Mouse (Mus musculus) midbrain, embryonic 10.5 days (tissue): Measurements from ENCODE around the gene Hist1h2bg. TPM values are rescaled to one million over a fixed set of nuclear protein-coding genes. Genes with fewer than 3 reads are reported as not detected.
A peak's percentile ranks its signal among the peaks of the same experiment; 100 is the strongest.
"Not testable (repeated sequence)": the region's sequence is repeated elsewhere in the genome, so short reads cannot be mapped to it uniquely, and the experiment has no call there.

Source experiments
- DNase-seq: peaks from one replicate; pipeline ENCODE4 v3.0.0-alpha.2; 2017; ENCODE audit warnings: low spot score
- H3K27ac ChIP-seq: fragments of 300-500 bp; sonication (generic); replicated peaks from 2 replicates; pipeline ENCODE4 v1.5.1; 2016; ENCODE audit warnings: mild to moderate bottlenecking
- H3K27me3 ChIP-seq: fragments of 300-500 bp; sonication (generic); 2 replicates; pipeline ENCODE4 v1.6.1; 2016; ENCODE audit warnings: low read depth, mild to moderate bottlenecking; ENCODE audit not compliant: poor library complexity, severe bottlenecking
- H3K36me3 ChIP-seq: fragments of 300-500 bp; sonication (generic); 2 replicates; pipeline ENCODE4 v1.6.1; 2016; ENCODE audit warnings: mild to moderate bottlenecking, moderate library complexity
- H3K4me1 ChIP-seq: fragments of 300-500 bp; sonication (generic); 2 replicates; pipeline ENCODE4 v1.6.1; 2016
- H3K4me3 ChIP-seq: fragments of 300-500 bp; sonication (generic); 2 replicates; pipeline ENCODE4 v1.5.1; 2016; ENCODE audit warnings: mild to moderate bottlenecking, moderate library complexity
- H3K9me3 ChIP-seq: fragments of 300-500 bp; sonication (generic); replicated peaks from 2 replicates; pipeline ENCODE4 v1.6.1; 2016; ENCODE audit warnings: mild to moderate bottlenecking
- WGBS: fragments of 180-500 bp; shearing (Covaris S2); methylation state at CpG from one replicate; pipeline ENCODE4 v1.1.7; 2016; 5-methylcytosine and 5-hydroxymethylcytosine counted together
- polyA plus RNA-seq: library from polyadenylated mRNA; unstranded; fragments of >200 nt; fragmentation: Nextera tagmentation; extraction: Ambion mirVana; gene quantifications from 2 replicates; pipeline ENCODE4 v1.2.1, GENCODE M21; 2016

The Hist1h2bg gene
- polyA plus RNA-seq, 1 experiment from 2014 or later, result 6.4 TPM

DNA sequence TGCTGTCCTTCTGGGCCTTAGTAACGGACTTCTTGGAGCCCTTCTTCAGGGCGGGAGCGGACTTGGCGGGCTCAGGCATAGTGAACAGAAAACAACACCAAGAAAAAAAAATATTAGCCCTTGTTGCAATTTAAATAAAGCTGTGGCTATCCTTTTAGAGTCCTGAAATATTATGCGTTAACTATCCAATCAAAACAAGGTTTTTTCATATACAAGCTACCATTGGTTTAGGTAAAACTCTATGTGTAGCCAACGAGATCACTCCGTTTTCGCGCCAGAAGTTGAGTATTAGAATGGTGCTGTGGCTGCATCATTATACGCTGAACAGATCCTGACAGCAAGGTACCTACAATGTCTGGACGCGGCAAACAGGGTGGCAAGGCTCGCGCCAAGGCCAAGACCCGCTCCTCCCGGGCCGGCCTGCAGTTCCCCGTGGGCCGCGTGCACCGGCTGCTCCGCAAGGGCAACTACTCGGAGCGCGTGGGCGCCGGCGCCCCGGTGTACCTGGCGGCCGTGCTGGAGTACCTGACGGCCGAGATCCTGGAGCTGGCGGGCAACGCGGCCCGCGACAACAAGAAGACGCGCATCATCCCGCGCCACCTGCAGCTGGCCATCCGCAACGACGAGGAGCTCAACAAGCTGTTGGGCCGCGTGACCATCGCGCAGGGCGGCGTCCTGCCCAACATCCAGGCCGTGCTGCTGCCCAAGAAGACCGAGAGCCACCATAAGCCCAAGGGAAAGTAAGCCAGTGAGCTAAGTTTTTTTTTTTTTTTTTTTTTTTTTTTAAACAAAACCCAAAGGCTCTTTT, 37.4 kb upstream of the Hist1h2bg start, which contains the start of gene Hist1h2af:
Gene Hist1h2af (plus strand): TSS at position 347 of the 808 bp plus-strand sequence.
- not testable (repeated sequence) for H3K27me3 ChIP-seq, H3K9me3 ChIP-seq, H3K36me3 ChIP-seq
- Histone ChIP-seq H3K4me1 (peaks cover 54% of the 10 kb centered on the region), H3K27ac (peak within 1 kb of the TSS; percentile 97), H3K4me3 (peak within 1 kb of the TSS; percentile 65)
- DNase-seq, result peak; percentile 84
- under 1% methylated on average over 31 of the region's 53 CpGs for WGBS

DNA sequence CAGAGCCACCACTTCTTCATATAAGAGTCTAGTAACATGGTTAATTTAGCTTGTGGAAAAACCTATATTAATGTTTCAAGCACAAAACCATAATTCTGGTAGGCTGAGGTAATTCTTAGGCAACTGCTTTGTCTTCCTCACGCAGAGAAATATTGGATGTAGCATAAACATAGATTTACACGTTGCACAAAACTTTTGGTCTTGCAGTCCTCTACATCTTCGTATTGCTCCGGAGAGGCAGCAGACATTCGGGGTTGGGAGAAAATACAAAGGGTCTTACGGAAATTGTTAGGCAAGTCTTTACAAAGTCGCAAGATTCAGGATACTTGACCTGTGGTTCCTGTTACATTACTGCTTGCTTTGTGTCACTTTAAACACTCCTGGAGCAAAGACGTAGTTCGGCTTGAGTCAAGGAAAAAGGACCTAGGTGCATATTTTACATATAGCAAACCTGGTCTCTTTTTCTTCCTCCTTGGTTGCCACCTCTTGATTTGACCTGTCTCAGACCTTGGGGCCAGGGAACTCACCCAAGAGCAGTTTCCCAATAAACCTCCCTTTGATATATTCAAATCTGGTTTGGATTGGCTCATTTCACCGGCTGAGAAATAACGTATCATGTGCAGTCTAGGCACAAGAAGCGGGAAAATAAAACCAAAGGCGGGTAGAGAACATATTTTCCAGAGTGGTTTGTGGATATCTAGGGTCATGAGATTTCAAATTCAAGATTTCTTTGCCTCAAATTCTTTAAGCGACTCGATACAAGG, 36.6 kb upstream of the Hist1h2bg start:
- DNase-seq, result no peak
- Histone ChIP-seq H3K36me3 (no peaks in the 10 kb centered on the region), H3K4me1 (peaks cover 47% of the 10 kb centered on the region), H3K27ac (peak overlapping the region; percentile 97), H3K27me3 (no peaks in the 10 kb centered on the region), H3K9me3 (no peaks in the 10 kb centered on the region), H3K4me3 (peak overlapping the region; percentile 65)
- 2% methylated on average over 15 of the region's 15 CpGs for WGBS

DNA sequence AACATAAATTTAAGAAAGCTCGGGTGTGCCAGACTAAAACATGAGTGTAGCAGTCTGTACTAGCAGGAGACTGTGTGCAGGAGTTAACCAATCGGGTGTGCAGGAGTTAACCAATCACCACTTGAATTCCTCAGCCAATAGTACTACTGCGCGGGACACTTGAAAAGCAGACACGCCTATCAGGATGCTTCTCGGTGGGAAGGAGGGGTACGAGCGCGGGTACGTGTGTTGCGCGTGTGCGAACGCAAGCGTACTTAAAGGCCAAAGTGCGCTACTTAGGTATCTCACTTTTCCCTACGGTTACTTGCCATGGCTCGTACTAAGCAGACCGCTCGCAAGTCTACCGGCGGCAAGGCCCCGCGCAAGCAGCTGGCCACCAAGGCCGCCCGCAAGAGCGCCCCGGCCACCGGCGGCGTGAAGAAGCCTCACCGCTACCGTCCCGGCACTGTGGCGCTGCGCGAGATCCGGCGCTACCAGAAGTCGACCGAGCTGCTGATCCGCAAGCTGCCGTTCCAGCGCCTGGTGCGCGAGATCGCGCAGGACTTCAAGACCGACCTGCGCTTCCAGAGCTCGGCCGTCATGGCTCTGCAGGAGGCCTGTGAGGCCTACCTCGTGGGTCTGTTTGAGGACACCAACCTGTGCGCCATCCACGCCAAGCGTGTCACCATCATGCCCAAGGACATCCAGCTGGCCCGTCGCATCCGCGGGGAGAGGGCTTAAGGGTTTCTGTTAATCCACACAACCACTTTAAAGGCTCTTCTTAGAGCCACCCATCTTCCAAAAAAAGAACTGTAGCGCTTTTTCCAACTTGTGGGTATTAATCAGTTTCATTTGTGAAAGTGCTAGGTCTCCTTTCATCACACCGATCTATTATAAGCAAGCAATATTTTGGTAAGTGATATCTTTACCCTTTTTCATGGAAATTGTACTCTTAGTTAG, 35.8 kb upstream of the Hist1h2bg start, which contains the start of gene Hist1h3g:
Gene Hist1h3g (plus strand): TSS at position 286 of the 939 bp plus-strand sequence.
- not testable (repeated sequence) for H3K9me3 ChIP-seq, H3K36me3 ChIP-seq, H3K27me3 ChIP-seq
- WGBS, result under 1% methylated on average over 53 of the region's 62 CpGs
- Histone ChIP-seq H3K27ac (peak within 1 kb of the TSS; percentile 97), H3K4me1 (peaks cover 44% of the 10 kb centered on the region), H3K4me3 (peak within 1 kb of the TSS; percentile 65)
- DNase-seq, result peak; percentile 92

GRCm38 (mm10) chr13:23536076-23536822, 34.9 kb upstream of the Hist1h2bg start:
- Histone ChIP-seq H3K27me3 (no peaks in the 10 kb centered on the region), H3K9me3 (no peaks in the 10 kb centered on the region), H3K27ac (peak overlapping the region; percentile 97), H3K4me1 (peaks cover 44% of the 10 kb centered on the region), H3K4me3 (peak overlapping the region; percentile 65), H3K36me3 (no peaks in the 10 kb centered on the region)
- WGBS, result 23% methylated on average over 7 of the region's 7 CpGs
- DNase-seq, result no peak

- Histone ChIP-seq H3K27me3 (no peaks in the 10 kb centered on the region), H3K27ac (peak overlapping the region; percentile 97), H3K4me1 (peaks cover 47% of the 10 kb centered on the region), H3K36me3 (no peaks in the 10 kb centered on the region), H3K9me3 (no peaks in the 10 kb centered on the region), H3K4me3 (peak overlapping the region; percentile 65)
- DNase-seq, result no peak
- 82% methylated on average over 3 of the region's 3 CpGs for WGBS
These were observed 34.0 kb upstream of the Hist1h2bg start for GRCm38 (mm10) chr13:23537006-23537710.

DNA sequence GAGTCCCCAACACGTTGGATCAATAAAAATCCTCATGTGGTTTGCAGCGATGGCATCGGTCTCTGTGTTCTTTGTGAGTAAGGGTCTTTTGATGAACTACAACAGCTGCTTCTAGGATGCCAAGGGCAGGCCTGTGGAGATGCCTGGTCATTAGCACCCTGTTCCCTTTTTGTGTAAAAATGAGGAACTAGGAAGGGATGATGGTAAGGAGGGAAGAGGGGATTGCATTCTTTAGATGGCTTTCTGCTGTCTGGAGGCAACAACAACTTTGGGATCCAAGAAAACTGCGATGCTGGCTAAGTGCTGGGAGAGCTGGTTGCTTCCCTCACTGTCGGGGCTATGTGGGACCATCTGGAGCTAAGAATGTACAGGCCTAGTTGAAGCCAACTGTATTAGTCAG, 32.9 kb upstream of the Hist1h2bg start:
- H3K4me3 ChIP-seq, result 0 out of 2 replicates have a peak overlapping the region, but pooled peaks have one; percentile 7
- no peak for DNase-seq
- H3K36me3 ChIP-seq, result no peaks in the 10 kb centered on the region
- no peaks in the 10 kb centered on the region for H3K9me3 ChIP-seq
- WGBS, result 84% methylated on average over 5 of the region's 5 CpGs
- H3K27me3 ChIP-seq, result no peaks in the 10 kb centered on the region
- peaks cover 42% of the 10 kb centered on the region for H3K4me1 ChIP-seq
- H3K27ac ChIP-seq, result peak overlapping the region; percentile 61

DNA sequence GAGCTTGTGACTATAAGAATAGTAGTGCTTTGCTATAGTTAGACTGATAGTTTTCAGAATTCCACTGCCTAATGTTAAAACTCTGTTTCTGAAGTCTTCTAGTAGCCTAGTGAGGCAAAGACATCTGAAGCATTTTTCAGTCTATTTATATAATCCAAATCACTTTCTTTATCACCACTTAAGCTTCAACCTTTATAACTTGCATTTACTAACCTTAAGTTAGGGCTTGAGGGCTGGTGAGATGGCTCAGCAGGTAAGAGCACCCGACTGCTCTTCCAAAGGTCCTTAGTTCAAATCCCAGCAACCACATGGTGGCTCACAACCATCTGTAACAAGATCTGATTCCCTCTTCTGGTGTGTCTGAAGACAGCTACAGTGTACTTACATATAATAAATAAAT, 31.4 kb upstream of the Hist1h2bg start:
- H3K27ac ChIP-seq, H3K9me3 ChIP-seq, H3K4me3 ChIP-seq, H3K36me3 ChIP-seq, H3K27me3 ChIP-seq, DNase-seq: not testable (repeated sequence)
- H3K4me1 ChIP-seq, result peaks cover 34% of the 10 kb centered on the region
- WGBS, result 72% methylated on average over 1 of the region's 1 CpGs

GRCm38 (mm10) chr13:23541497-23541896, 29.7 kb upstream of the Hist1h2bg start:
- Histone ChIP-seq H3K9me3 (no peaks in the 10 kb centered on the region), H3K36me3 (no peaks in the 10 kb centered on the region), H3K4me1 (peaks cover 32% of the 10 kb centered on the region), H3K4me3 (peak overlapping the region; percentile 60; the same call in 1 of the 2 replicates), H3K27me3 (no peaks in the 10 kb centered on the region), H3K27ac (peak overlapping the region; percentile 95)
- DNase-seq, result no peak
- WGBS, result 83% methylated on average over 3 of the region's 3 CpGs

DNA sequence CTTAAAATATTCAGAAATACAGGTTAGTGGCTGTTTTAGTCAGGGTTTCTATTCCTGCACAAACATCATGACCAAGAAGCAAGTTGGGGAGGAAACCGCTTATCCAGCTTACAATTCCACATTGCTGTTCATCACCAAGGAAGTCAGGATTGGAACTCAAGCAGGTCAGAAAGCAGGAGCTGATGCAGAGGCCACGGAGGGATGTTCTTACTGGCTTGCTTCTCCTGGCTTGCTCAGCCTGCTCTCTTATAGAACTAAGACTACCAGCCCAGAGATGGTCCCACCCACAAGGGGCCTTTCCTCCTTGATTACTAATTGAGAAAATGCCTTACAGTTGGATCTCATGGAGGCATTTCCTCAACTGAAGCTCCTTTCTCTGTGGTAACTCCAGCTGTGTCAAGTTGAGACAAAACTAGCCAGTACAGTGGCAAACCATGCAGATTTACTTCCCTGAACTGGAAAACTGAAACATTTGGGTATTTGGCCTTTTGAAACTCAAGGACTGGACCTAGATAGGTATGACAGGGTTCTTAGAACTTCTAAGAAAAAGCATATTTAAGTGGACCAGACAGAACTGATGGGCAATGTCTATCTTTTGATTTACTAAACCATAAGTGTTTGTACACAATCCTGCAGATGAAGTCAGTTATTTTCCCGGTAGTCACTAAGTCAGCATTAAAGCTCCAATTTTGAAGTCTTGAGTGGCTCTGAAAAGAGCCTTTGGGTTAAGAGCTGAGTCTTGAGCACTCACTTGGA, 28.8 kb upstream of the Hist1h2bg start:
- Histone ChIP-seq H3K4me1 (peaks cover 23% of the 10 kb centered on the region), H3K4me3 (peak overlapping the region; percentile 60), H3K27ac (peak overlapping the region; percentile 95)
- H3K27me3 ChIP-seq, DNase-seq, H3K9me3 ChIP-seq, H3K36me3 ChIP-seq: not testable (repeated sequence)
- 3% methylated on average over 3 of the region's 3 CpGs for WGBS

- H3K9me3 ChIP-seq, H3K36me3 ChIP-seq, H3K27me3 ChIP-seq: not testable (repeated sequence)
- peak within 1 kb of the TSS; percentile 60 for H3K4me3 ChIP-seq
- WGBS, result 0% methylated on average over 42 of the region's 42 CpGs
- H3K4me1 ChIP-seq, result peaks cover 17% of the 10 kb centered on the region
- peak within 1 kb of the TSS; percentile 95 for H3K27ac ChIP-seq
- DNase-seq, result peak; percentile 79
These were observed 28.1 kb upstream of the Hist1h2bg start, which contains the start of gene Hist1h2bh for GRCm38 (mm10) chr13:23542999-23543607. Hist1h2bh (minus strand) TSS chr13:23543392.
